ENCODE assay signal across 10 mouse cellular contexts in genomic region chr4:126754736-126755374, GRCm38 (mm10). TPM values are rescaled to one million over a fixed set of nuclear protein-coding genes. Genes with fewer than 3 reads are reported as not detected.
DNase-seq lines count a peak whose midpoint lies in the region; ATAC-seq and TF ChIP-seq lines count a peak whose summit lies in the region.
"Had no signal": no experiment of that assay in that cellular context is flagged by ENCODE, and none has a peak within 500 bp of the region (broad histone marks: within the 10 kb centered on the region; RNA-seq: fewer than 3 reads in every experiment).

No protein-coding gene starts in this region.

- DNase-seq in cerebellum, adult 9-11 months = peak; percentile 37
- no peak for DNase-seq in cerebellum, postnatal 4 days (ENCODE audit: low spot score in 2 of 2)
- no peak for DNase-seq in liver, postnatal 0 days
- DNase-seq in retina, postnatal 1 day = no peak
- no peak for DNase-seq in c-Kit-positive CD71-positive TER-119-positive erythroid progenitor cells, embryonic 14.5 days (ENCODE audit: low spot score)
- no peak for DNase-seq in urinary bladder, postnatal 25 days (ENCODE audit: low spot score)
- DNase-seq: embryo, embryonic 11 days; kidney, adult 2 months had no signal

- peaks cover 41% of the 10 kb centered on the region for H3K36me3 ChIP-seq in megakaryocyte, embryonic 14.5 days (replicated peaks; ENCODE audit: low read length)
- peaks cover 6% of the 10 kb centered on the region; the same call in 1 of the 2 replicates for H3K36me3 ChIP-seq in liver, postnatal 0 days (replicated peaks; ENCODE audit: insufficient read depth, low read length)

- ATAC-seq in megakaryocyte, adult 5-6 weeks (ENCODE audit: poor library complexity, severe bottlenecking) = no peak
- no peak for ATAC-seq in liver, postnatal 0 days

- WGBS in liver, postnatal 0 days (ENCODE audit: insufficient replicate concordance) = 48% methylated on average over 12 of the region's 12 CpGs

- H3K9me3 ChIP-seq in megakaryocyte, embryonic 14.5 days = no peaks in the 10 kb centered on the region
- H3K9me3 ChIP-seq in liver, postnatal 0 days (ENCODE audit: low read length) = no peaks in the 10 kb centered on the region

- TF ChIP-seq CTCF in liver, postnatal 0 days (IDR thresholded peaks at IDR 0.05; ENCODE audit: low read depth) = no peak

- no peak overlapping the region for H3K9ac ChIP-seq in liver, postnatal 0 days (replicated peaks)

- H3K4me3 ChIP-seq in megakaryocyte, embryonic 14.5 days (replicated peaks) = peak overlapping the region; percentile 99
- no peak overlapping the region; the same call in 1 of the 2 replicates for H3K4me3 ChIP-seq in liver, postnatal 0 days (ENCODE audit: low read depth, low read length)

- H3K27me3 ChIP-seq in megakaryocyte, embryonic 14.5 days (replicated peaks) = no peaks in the 10 kb centered on the region
- no peaks in the 10 kb centered on the region for H3K27me3 ChIP-seq in liver, postnatal 0 days (ENCODE audit: insufficient read depth, low read length)

- no peak for TF ChIP-seq EP300 in liver, postnatal 0 days (IDR thresholded peaks at IDR 0.05; ENCODE audit: low read depth)

- H3K4me2 ChIP-seq in liver, postnatal 0 days (ENCODE audit: low read depth, low read length) = peak overlapping the region; percentile 89

- peaks cover 47% of the 10 kb centered on the region for H3K4me1 ChIP-seq in megakaryocyte, embryonic 14.5 days
- H3K4me1 ChIP-seq in liver, postnatal 0 days (ENCODE audit: insufficient read depth) = peaks cover 16% of the 10 kb centered on the region

- 0 out of 2 replicates have a peak overlapping the region, but pooled peaks have one; percentile 11 for H3K27ac ChIP-seq in liver, postnatal 0 days (ENCODE audit: low read depth)

RNA-seq across cellular contexts. Expression of gene AU040320, which starts 1.5 kb away (rescaled TPM):
- polyA plus RNA-seq in megakaryocyte, embryonic 14.5 days (2012; ENCODE audit: insufficient read depth, low replicate concordance) = 18.6 and 47.8 TPM in 2 replicates
- total RNA-seq in megakaryocyte, adult 5-6 weeks (2015) = 18.7 and 24.2 TPM in 2 replicates
- total RNA-seq in megakaryocyte, adult 5-6 weeks (2017) = 18.6 and 20.7 TPM in 2 replicates
- 8.5 and 9.5 TPM in 2 replicates for polyA plus RNA-seq in liver, postnatal 0 days (2015; fragmentation: Nextera tagmentation; extraction: Ambion mirVana)

RNA-seq across cellular contexts. Expression of gene Ncdn, which starts 1.6 kb away (rescaled TPM):
- polyA plus RNA-seq in megakaryocyte, embryonic 14.5 days (2012; ENCODE audit: insufficient read depth, low replicate concordance) = 33.6 and 37.4 TPM in 2 replicates
- total RNA-seq in megakaryocyte, adult 5-6 weeks (2015) = 6.0 TPM in 2 replicates
- total RNA-seq in megakaryocyte, adult 5-6 weeks (2017) = 6.0 and 6.1 TPM in 2 replicates
- polyA plus RNA-seq in liver, postnatal 0 days (2015; fragmentation: Nextera tagmentation; extraction: Ambion mirVana) = 4.2 and 4.8 TPM in 2 replicates

RNA-seq across cellular contexts. Expression of gene Tfap2e, which starts 18.8 kb away (rescaled TPM):
- not detected in 2 replicates for polyA plus RNA-seq in megakaryocyte, embryonic 14.5 days (2012; ENCODE audit: insufficient read depth, low replicate concordance)
- not detected in 2 replicates for total RNA-seq in megakaryocyte, adult 5-6 weeks (2015)
- not detected in 2 replicates for total RNA-seq in megakaryocyte, adult 5-6 weeks (2017)
- not detected in 2 replicates for polyA plus RNA-seq in liver, postnatal 0 days (2015; fragmentation: Nextera tagmentation; extraction: Ambion mirVana)
- polyA plus RNA-seq: kidney, adult 2 months had no signal
